8 mouse cellular contexts compared by ENCODE assay signal in the genomic region with DNA sequence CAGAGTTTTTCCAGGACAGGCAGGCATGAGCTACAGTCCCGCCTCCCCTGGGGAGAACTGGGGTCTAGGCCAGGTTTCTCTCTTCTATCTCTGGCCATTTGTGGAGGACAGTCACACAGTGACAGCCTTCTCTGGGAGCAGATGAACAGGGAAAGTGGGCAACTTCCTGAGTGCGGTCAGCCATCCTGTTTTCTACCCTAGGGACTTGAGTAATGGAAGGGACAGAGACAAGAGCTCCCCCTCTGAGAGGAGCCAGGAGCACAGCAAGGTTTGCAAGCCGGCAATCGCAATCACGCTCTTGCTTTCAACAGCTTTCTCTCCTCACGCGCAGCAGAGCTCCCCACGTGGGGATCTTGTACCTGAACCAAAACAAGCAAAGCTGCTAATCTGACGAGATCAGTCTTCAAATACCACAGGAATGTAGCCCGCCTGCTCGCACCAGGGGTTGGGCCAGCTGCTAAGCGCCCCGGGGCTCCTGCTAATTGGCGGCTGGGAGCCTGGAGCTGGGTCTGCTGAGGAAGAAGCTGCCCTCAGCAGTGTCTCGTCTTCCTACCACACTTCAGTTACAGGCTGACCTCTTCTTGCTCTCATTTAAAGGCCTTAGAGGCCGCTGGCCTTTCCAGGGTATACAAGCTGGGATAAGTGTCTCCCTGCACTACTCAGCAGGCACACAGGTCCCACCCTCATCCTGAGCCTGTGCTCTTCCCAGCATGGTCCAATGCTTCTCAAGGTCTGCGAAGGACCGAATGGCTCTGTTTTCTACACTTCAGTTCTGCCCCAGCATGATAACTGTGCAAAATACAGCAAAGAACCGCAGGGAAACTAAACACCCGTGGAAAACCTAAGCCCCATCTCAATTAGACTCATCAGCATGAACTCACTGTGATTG.
DNase-seq lines count a peak whose midpoint lies in the region; ATAC-seq and TF ChIP-seq lines count a peak whose summit lies in the region.

No protein-coding gene starts in this region.

- TF ChIP-seq POLR2A in olfactory bulb, adult 2 months (IDR thresholded peaks at IDR 0.05; ENCODE audit: insufficient read depth, low read depth, low read length): no peak

- H3K4me3 ChIP-seq in intestine, embryonic 14.5 days (ENCODE audit: low read depth, low read length): no peak overlapping the region
- H3K4me3 ChIP-seq in liver, embryonic 16.5 days (ENCODE audit: low read depth, low read length): no peak overlapping the region
- H3K4me3 ChIP-seq in olfactory bulb, adult 2 months (ENCODE audit: insufficient read depth, low read depth, low read length): no peak overlapping the region

- H3K27ac ChIP-seq in intestine, embryonic 14.5 days (ENCODE audit: low read depth): peak overlapping the region; percentile 23; the same call in 1 of the 2 replicates
- H3K27ac ChIP-seq in liver, embryonic 16.5 days (ENCODE audit: low read length): no peak overlapping the region
- H3K27ac ChIP-seq in olfactory bulb, adult 2 months (ENCODE audit: insufficient read depth, low read depth, low read length): peak overlapping the region; percentile 75

- H3K4me2 ChIP-seq in intestine, embryonic 14.5 days (ENCODE audit: low read length): peak overlapping the region; percentile 33
- no peak overlapping the region for H3K4me2 ChIP-seq in liver, embryonic 16.5 days (ENCODE audit: low read depth, low read length)

- TF ChIP-seq CTCF in olfactory bulb, adult 2 months (IDR thresholded peaks at IDR 0.05; ENCODE audit: insufficient read depth, low read depth, low read length): no peak

- H3K36me3 ChIP-seq in intestine, embryonic 14.5 days (ENCODE audit: control insufficient read depth, insufficient read depth, low read length): no peaks in the 10 kb centered on the region
- H3K36me3 ChIP-seq in liver, embryonic 16.5 days (ENCODE audit: control insufficient read depth, insufficient read depth): no peaks in the 10 kb centered on the region

- H3K9me3 ChIP-seq in intestine, embryonic 14.5 days (ENCODE audit: control insufficient read depth, low read length): no peaks in the 10 kb centered on the region
- no peaks in the 10 kb centered on the region for H3K9me3 ChIP-seq in liver, embryonic 16.5 days (replicated peaks; ENCODE audit: control insufficient read depth, low read length)

- 0 out of 2 replicates have a peak overlapping the region, but pooled peaks have one; percentile 11 for H3K9ac ChIP-seq in intestine, embryonic 14.5 days (ENCODE audit: low read length)
- H3K9ac ChIP-seq in liver, embryonic 16.5 days (ENCODE audit: low read depth, low read length): no peak overlapping the region

- no peaks in the 10 kb centered on the region for H3K27me3 ChIP-seq in intestine, embryonic 14.5 days (replicated peaks; ENCODE audit: control insufficient read depth, insufficient read depth, low read length)
- H3K27me3 ChIP-seq in liver, embryonic 16.5 days (ENCODE audit: control insufficient read depth, insufficient read depth, low read depth, low read length): no peaks in the 10 kb centered on the region

- no peak for DNase-seq in frontal cortex, adult 2 months (ENCODE audit: extremely low spot score in 1 of 2, low spot score in 1 of 2)
- peak; percentile 90 to 92 for DNase-seq in cerebellum, postnatal 14 days
- peak; percentile 42 for DNase-seq in gastrocnemius, postnatal 25 days
- peak; percentile 78 for DNase-seq in intestine, embryonic 14.5 days (ENCODE audit: low spot score)
- DNase-seq in spleen, postnatal 10 days (ENCODE audit: low spot score in 2 of 2): no peak

- peak; percentile 80 for ATAC-seq in frontal cortex, adult (ENCODE audit: low TSS enrichment)
- ATAC-seq in intestine, embryonic 14.5 days (replicated peaks; ENCODE audit: low FRiP score, low TSS enrichment, low read depth): peak; percentile 34
- ATAC-seq in liver, embryonic 16.5 days (ENCODE audit: low read depth): peak; percentile 45

- H3K4me1 ChIP-seq in intestine, embryonic 14.5 days (replicated peaks; ENCODE audit: control insufficient read depth, insufficient read depth, low read length): peaks cover 31% of the 10 kb centered on the region
- peaks cover 6% of the 10 kb centered on the region for H3K4me1 ChIP-seq in liver, embryonic 16.5 days (ENCODE audit: control insufficient read depth, low read depth, low read length)
- H3K4me1 ChIP-seq in olfactory bulb, adult 2 months (ENCODE audit: control insufficient read depth, insufficient read depth, low read length): peaks cover 45% of the 10 kb centered on the region

- 13% methylated on average over 20 of the region's 20 CpGs for WGBS in intestine, embryonic 14.5 days
- WGBS in liver, embryonic 16.5 days (ENCODE audit: insufficient replicate concordance): 22% methylated on average over 20 of the region's 20 CpGs
- whole genome bisulfite sequencing in olfactory bulb, adult 2 months: 28% methylated on average over 20 of the region's 20 CpGs

Comparison
In these comparisons a context has a peak if more than half of its experiments do, and no peak if none do; other contexts are left out.
1. DNase-seq: peak in cerebellum, postnatal 14 days (2 of 2), gastrocnemius, postnatal 25 days (single experiment) and intestine, embryonic 14.5 days (single experiment); none in frontal cortex, adult 2 months (0 of 2) and spleen, postnatal 10 days (0 of 2).
2. Peak in every context shown above with its lines, with median percentiles within 50 percentile points of each other: ATAC-seq.